Mouse (Mus musculus) lung, postnatal 0 days (tissue): ENCODE data around the gene Uqcc1.

Source experiments
- CTCF ChIP-seq: IDR thresholded peaks from 2 replicates; pipeline ENCODE4 v1.5.1; 2016; ENCODE audit warnings: antibody characterized with exemption, mild to moderate bottlenecking
- EP300 ChIP-seq: IDR thresholded peaks from 2 replicates; pipeline ENCODE4 v1.6.1; 2016; ENCODE audit warnings: antibody characterized with exemption, mild to moderate bottlenecking, control low read depth

GRCm38 (mm10) chr2:155878964-155879876 lies 50.9 kb downstream of the Uqcc1 start:
- TF ChIP-seq CTCF, result no peak
- TF ChIP-seq EP300, result no peak
